Mouse (Mus musculus): ENCODE results near the gene Scn2b.

Scn2b gene

DNA sequence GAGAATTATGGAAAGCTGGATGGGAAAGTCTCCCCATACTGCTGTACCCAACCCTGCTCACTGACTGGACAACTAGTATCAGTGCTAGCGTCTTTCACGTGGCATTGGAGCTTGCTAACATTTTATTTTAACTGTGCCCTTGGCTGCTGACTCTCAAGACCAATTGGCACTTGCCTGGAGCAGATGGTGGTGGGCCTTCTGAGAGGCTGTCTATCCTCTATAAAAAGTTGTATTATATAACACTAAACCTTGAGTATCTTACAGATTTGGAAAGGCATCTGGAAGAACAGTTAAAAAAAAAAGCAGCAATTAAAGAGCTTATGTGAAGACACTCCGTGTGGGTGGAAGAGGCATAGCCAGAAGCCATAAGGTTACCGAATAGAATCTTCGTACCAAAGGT, 52.6 kb downstream of the Scn2b start:
- no peak for DNase-seq (ENCODE audit: extremely low spot score, low spot score)

DNA sequence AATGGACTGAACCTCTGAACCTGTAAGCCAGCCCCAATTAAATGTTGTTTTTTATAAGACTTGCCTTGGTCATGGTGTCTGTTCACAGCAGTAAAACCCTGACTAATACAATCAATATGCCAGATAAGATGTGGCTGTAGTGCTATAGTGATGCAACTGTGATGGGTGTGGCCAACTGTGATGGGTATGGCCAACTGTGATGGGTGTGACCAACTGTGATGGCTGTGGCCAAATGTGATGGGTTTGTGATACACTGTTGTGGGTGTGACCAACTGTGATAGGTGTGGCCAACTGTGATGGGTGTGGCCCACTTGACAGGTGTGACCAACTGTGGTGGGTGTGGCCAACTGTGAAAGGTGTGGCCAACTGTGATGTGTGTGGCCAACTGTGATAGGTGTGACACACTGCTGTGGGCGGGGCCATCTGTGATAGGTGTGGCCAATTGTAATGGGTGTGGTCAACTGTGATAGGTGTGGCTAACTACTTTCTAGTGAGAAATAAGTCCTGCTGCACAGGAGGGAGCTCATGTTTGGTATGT, 53.6 kb downstream of the Scn2b start:
- no peak for DNase-seq (ENCODE audit: extremely low spot score, low spot score)

DNA sequence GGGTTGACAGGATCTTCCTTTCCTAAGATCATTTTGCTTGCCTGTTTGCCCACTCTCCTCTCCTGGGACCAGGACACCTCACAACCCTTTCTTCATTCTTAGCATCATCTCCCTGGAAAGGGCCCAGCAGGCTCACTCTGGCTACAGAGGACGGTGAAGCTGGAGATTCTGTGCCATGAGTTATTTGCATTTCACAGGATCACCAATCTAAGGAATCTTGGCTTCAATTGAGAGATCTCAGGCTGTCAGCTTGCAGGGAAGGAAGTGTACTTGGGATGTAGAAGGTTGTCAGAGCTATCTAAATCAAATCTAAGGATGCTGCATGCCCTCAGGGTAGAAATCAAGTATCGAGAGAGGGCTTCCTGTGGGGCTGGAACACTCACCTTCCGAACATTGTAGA, 55.9 kb downstream of the Scn2b start:
- DNase-seq (ENCODE audit: extremely low spot score, low spot score) = no peak

DNA sequence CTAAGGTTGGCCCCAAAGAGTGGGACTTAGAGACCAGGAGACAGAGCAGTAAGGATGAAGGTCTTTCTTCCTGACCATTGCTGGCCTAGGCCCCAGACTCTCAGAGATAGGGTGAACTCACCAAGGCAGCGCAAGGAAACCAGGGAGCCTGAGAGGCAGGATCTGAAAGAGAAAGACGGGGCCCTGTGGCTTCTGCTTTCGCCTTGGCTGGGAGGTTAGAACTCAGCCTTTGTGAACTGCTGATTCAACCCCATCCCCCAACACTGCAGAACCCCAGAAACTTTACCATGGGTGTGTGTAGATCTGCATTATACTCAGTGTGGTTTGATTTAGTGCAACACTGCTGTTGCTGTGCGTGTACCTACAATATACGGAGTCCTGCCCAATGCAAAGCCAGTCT, 61.7 kb downstream of the Scn2b start:
- DNase-seq (ENCODE audit: extremely low spot score, low spot score) = no peak

Measured in neural tube, embryonic 10.5 days (tissue).